Mouse (Mus musculus) CH12.LX (cell line): ENCODE results near the gene Itgb1bp1. TPM values are rescaled to one million over a fixed set of nuclear protein-coding genes. Genes with fewer than 3 reads are reported as not detected.

Experiments used
- DNase-seq: peaks from one replicate; pipeline ENCODE4 v3.0.0-alpha.2; 2013; ENCODE audit errors: extremely low read depth
- H3K27ac ChIP-seq: 2 replicates; pipeline ENCODE4 v1.5.1; 2012; ENCODE audit warnings: low read depth, mild to moderate bottlenecking, control low read depth, moderate library complexity; ENCODE audit not compliant: insufficient read depth
- H3K27me3 ChIP-seq: replicated peaks from 2 replicates; pipeline ENCODE3; 2012; ENCODE audit warnings: inconsistent platforms
- H3K36me3 ChIP-seq, 2 experiments: replicated peaks in 1 of 2; 2 replicates each; pipeline versions ENCODE3 to v1.6.1; 2012; ENCODE audit warnings: inconsistent platforms in 1 of 2, low read length in 1 of 2, mild to moderate bottlenecking in 1 of 2, mixed read lengths in 1 of 2, moderate library complexity in 1 of 2; ENCODE audit not compliant: control insufficient read depth in 1 of 2, insufficient read depth in 1 of 2
- H3K4me1 ChIP-seq, 2 experiments: 2 replicates each; pipeline ENCODE4 v1.6.1; 2012; ENCODE audit warnings: inconsistent platforms in 1 of 2, moderate library complexity in 1 of 2; ENCODE audit not compliant: insufficient read depth in 2 of 2, control insufficient read depth in 1 of 2
- H3K4me2 ChIP-seq: 2 replicates; pipeline ENCODE4 v1.6.1; 2012; ENCODE audit warnings: low read depth, mild to moderate bottlenecking, control low read depth; ENCODE audit not compliant: poor library complexity, insufficient read depth, severe bottlenecking
- H3K4me3 ChIP-seq, 3 experiments: fragments of 150-350 bp in 1 of 3; sonication (generic) in 1 of 3; replicated peaks in 1 of 3; 2 replicates each; pipeline versions ENCODE3 to v1.5.1; 2011 to 2012; ENCODE audit warnings: low read depth in 2 of 3, low read length in 2 of 3, mild to moderate bottlenecking in 2 of 3, moderate library complexity in 2 of 3, control low read depth in 1 of 3, improper control_type of control experiment in 1 of 3, inconsistent platforms in 1 of 3, mixed read lengths in 1 of 3; ENCODE audit not compliant: poor library complexity in 1 of 3
- H3K79me2 ChIP-seq: replicated peaks from 2 replicates; pipeline ENCODE4 v1.6.1; 2012; ENCODE audit warnings: mild to moderate bottlenecking, moderate library complexity; ENCODE audit not compliant: control insufficient read depth, poor library complexity, insufficient read depth, severe bottlenecking; ENCODE audit errors: extremely low read depth
- H3K9ac ChIP-seq: 2 replicates; pipeline ENCODE4 v1.6.1; 2012; ENCODE audit warnings: low read depth, mild to moderate bottlenecking, control low read depth, moderate library complexity; ENCODE audit not compliant: insufficient read depth
- H3K9me3 ChIP-seq: replicated peaks from 2 replicates; pipeline ENCODE3; 2012; ENCODE audit warnings: low read length, inconsistent platforms, mixed read lengths
- CHD2 ChIP-seq: IDR thresholded peaks from 2 replicates; pipeline ENCODE4 v1.6.1; 2011; ENCODE audit warnings: low read length, improper control_type of control experiment
- CTCF ChIP-seq, 2 experiments: IDR thresholded peaks in 1 of 2; conservative IDR thresholded peaks in 1 of 2; 2 replicates each; pipeline ENCODE4 v1.5.1; 2011 to 2012; ENCODE audit warnings: low read depth in 2 of 2, low read length in 2 of 2, improper control_type of control experiment in 1 of 2, inconsistent platforms in 1 of 2, mild to moderate bottlenecking in 1 of 2, moderate library complexity in 1 of 2
- E2F4 ChIP-seq: IDR thresholded peaks from 2 replicates; pipeline ENCODE4 v1.6.1; 2011; ENCODE audit warnings: low read depth, low read length, improper control_type of control experiment; ENCODE audit not compliant: insufficient replicate concordance
- EP300 ChIP-seq: IDR thresholded peaks from 2 replicates; pipeline ENCODE4 v1.6.1; 2011; ENCODE audit warnings: low read length, improper control_type of control experiment
- ETS1 ChIP-seq: conservative IDR thresholded peaks from 2 replicates; pipeline ENCODE4 v1.6.1; 2012; ENCODE audit warnings: low read depth, mild to moderate bottlenecking, inconsistent platforms, low read length, improper control_type of control experiment, moderate library complexity
- IRF4 ChIP-seq: IDR thresholded peaks from 2 replicates; pipeline ENCODE4 v1.6.1; 2014; ENCODE audit warnings: low read depth, mild to moderate bottlenecking, inconsistent platforms, low read length, improper control_type of control experiment
- JUN ChIP-seq: IDR thresholded peaks from 2 replicates; pipeline ENCODE4 v1.6.1; 2011; ENCODE audit warnings: low read depth, mild to moderate bottlenecking, low read length, improper control_type of control experiment, moderate library complexity; ENCODE audit not compliant: insufficient read depth
- JUND ChIP-seq: conservative IDR thresholded peaks from 2 replicates; pipeline ENCODE4 v1.6.1; 2011; ENCODE audit warnings: low read depth, low read length, improper control_type of control experiment
- KAT2A ChIP-seq: IDR thresholded peaks from 2 replicates; pipeline ENCODE4 v1.6.1; 2012; ENCODE audit warnings: low read length, improper control_type of control experiment, inconsistent platforms; ENCODE audit not compliant: insufficient replicate concordance
- MAX ChIP-seq: IDR thresholded peaks from 2 replicates; pipeline ENCODE4 v1.6.1; 2011; ENCODE audit warnings: low read length, improper control_type of control experiment
- MEF2A ChIP-seq: IDR thresholded peaks from 2 replicates; pipeline ENCODE4 v1.6.1; 2014; ENCODE audit warnings: low read depth, mild to moderate bottlenecking, inconsistent platforms, low read length, improper control_type of control experiment, borderline replicate concordance
- MXI1 ChIP-seq: IDR thresholded peaks from 2 replicates; pipeline ENCODE4 v1.6.1; 2011; ENCODE audit warnings: mild to moderate bottlenecking, low read depth, low read length, improper control_type of control experiment
- MYC ChIP-seq: IDR thresholded peaks from 2 replicates; pipeline ENCODE4 v1.6.1; 2011; ENCODE audit warnings: low read depth, mild to moderate bottlenecking, improper control_type of control experiment, low read length
- NELFE ChIP-seq: IDR thresholded peaks from 2 replicates; pipeline ENCODE4 v1.6.1; 2011; ENCODE audit warnings: low read depth, low read length, improper control_type of control experiment
- NRF1 ChIP-seq: IDR thresholded peaks from 2 replicates; pipeline ENCODE4 v1.6.1; 2014; ENCODE audit warnings: low read depth, mild to moderate bottlenecking, inconsistent platforms, low read length, improper control_type of control experiment, moderate library complexity
- PAX5 ChIP-seq: IDR thresholded peaks from 2 replicates; pipeline ENCODE4 v1.6.1; 2012; ENCODE audit warnings: low read length, inconsistent platforms, mixed read lengths
- POLR2A ChIP-seq: IDR thresholded peaks from 2 replicates; pipeline ENCODE4 v1.6.1; 2011; ENCODE audit warnings: low read depth, mild to moderate bottlenecking, improper control_type of control experiment, low read length
- POLR2AphosphoS2 ChIP-seq: IDR thresholded peaks from 2 replicates; pipeline ENCODE4 v1.6.1; 2011; ENCODE audit warnings: low read depth, low read length, improper control_type of control experiment
- RAD21 ChIP-seq: IDR thresholded peaks from 2 replicates; pipeline ENCODE4 v1.6.1; 2011; ENCODE audit warnings: low read depth, mild to moderate bottlenecking, low read length, improper control_type of control experiment, moderate library complexity
- SIN3A ChIP-seq: IDR thresholded peaks from 2 replicates; pipeline ENCODE4 v1.6.1; 2012; ENCODE audit warnings: low read length, improper control_type of control experiment, inconsistent platforms
- SMC3 ChIP-seq: IDR thresholded peaks from 2 replicates; pipeline ENCODE4 v1.6.1; 2011; ENCODE audit warnings: low read depth, low read length, improper control_type of control experiment
- TBP ChIP-seq: conservative IDR thresholded peaks from 2 replicates; pipeline ENCODE4 v1.6.1; 2011; ENCODE audit warnings: low read depth, low read length, improper control_type of control experiment
- USF2 ChIP-seq: conservative IDR thresholded peaks from 2 replicates; pipeline ENCODE4 v1.6.1; 2011; ENCODE audit warnings: low read depth, low read length, improper control_type of control experiment
- ZC3H11A ChIP-seq: IDR thresholded peaks from 2 replicates; pipeline ENCODE4 v1.6.1; 2012; ENCODE audit warnings: low read depth, mild to moderate bottlenecking, inconsistent platforms, low read length, improper control_type of control experiment
- ZKSCAN1 ChIP-seq: IDR thresholded peaks from 2 replicates; pipeline ENCODE4 v1.6.1; 2012; ENCODE audit warnings: low read depth, inconsistent platforms, low read length, improper control_type of control experiment, borderline replicate concordance
- ZMIZ1 ChIP-seq: IDR thresholded peaks from 2 replicates; pipeline ENCODE4 v1.6.1; 2012; ENCODE audit warnings: low read depth, mild to moderate bottlenecking, inconsistent platforms, low read length, improper control_type of control experiment
- ZNF384 ChIP-seq: IDR thresholded peaks from 2 replicates; pipeline ENCODE4 v1.6.1; 2012; ENCODE audit warnings: low read depth, low read length, improper control_type of control experiment, inconsistent platforms
- dilution Hi-C: fragments of 300-500 bp; cut with MboI; formaldehyde crosslinking; loops from 2 replicates; pipeline ENCODE4 v1.14.3; 2020; ENCODE audit warnings: low sequenced_read_pairs; ENCODE audit not compliant: extremely low pct_unique_long_range_greater_than_20kb, extremely low pct_ligation_motif_present
- in situ Hi-C: fragments of 300-500 bp; cut with MboI; formaldehyde crosslinking; loops from 3 replicates; pipeline ENCODE4 v1.14.3; 2019; ENCODE audit warnings: low sequenced_read_pairs, low pct_ligation_motif_present, low pct_unique_long_range_greater_than_20kb, mixed read lengths
- polyA plus RNA-seq: library from polyadenylated mRNA; unstranded; fragments of >175 nt; gene quantifications from 2 replicates; pipeline ENCODE4 v1.2.1, GENCODE M21; 2012; ENCODE audit warnings: low read depth; ENCODE audit not compliant: insufficient read length
- total RNA-seq, 2 experiments: library from RNA; depleted of rRNA; stranded (reverse); fragments of 300-350 nt in 1 of 2; fragments of >200 nt in 1 of 2; gene quantifications; 2 replicates each; pipeline ENCODE4 v1.2.3; 2012 to 2014

Gene Itgb1bp1
- total and polyA plus RNA-seq, 3 experiments: 37.7 to 77.5 (median 57.9) TPM

DNA sequence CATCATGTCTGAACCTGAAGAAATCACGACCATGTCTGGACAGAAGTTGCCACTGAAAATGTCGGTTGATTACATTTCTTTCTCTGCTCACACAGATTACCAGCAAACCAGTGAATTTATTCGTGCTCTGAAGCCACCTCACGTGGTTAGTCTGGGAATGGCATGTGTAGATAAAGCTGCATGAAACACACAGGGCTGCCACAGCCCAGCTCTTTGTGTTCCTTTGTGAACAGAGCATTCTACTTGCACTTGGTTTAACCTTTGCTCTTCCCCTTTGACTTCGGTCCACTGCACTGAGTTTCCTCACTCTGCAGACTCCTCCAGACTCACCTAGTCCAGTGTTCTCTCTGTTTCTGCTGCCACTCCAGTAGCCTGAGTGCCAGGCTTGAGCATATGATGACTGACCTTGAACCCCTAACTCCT is 16.3 kb upstream of the Itgb1bp1 start:
- no peak overlapping the region for H3K4me2 ChIP-seq
- H3K79me2 ChIP-seq: no peaks in the 10 kb centered on the region; the same call in 1 of the 2 replicates
- H3K9ac ChIP-seq: no peak overlapping the region
- no peak overlapping the region for H3K4me3 ChIP-seq
- H3K4me1 ChIP-seq: no peaks in the 10 kb centered on the region
- H3K27me3 ChIP-seq: no peaks in the 10 kb centered on the region
- H3K9me3 ChIP-seq: no peaks in the 10 kb centered on the region
- H3K36me3 ChIP-seq: peaks cover 72 to 88% of the 10 kb centered on the region in 2 experiments
- in situ Hi-C loops: no loop called here
- DNase-seq: no peak
- dilution Hi-C loops: no loop called here
- no peak for TF ChIP-seq CHD2
- no peak for TF ChIP-seq ETS1
- TF ChIP-seq KAT2A: no peak
- no peak for TF ChIP-seq NRF1
- TF ChIP-seq MYC: no peak
- TF ChIP-seq IRF4: no peak
- TF ChIP-seq MEF2A: no peak
- no peak for TF ChIP-seq ZKSCAN1
- TF ChIP-seq ZC3H11A: no peak
- no peak for TF ChIP-seq JUND
- TF ChIP-seq POLR2AphosphoS2: no peak
- no peak overlapping the region for H3K27ac ChIP-seq

DNA sequence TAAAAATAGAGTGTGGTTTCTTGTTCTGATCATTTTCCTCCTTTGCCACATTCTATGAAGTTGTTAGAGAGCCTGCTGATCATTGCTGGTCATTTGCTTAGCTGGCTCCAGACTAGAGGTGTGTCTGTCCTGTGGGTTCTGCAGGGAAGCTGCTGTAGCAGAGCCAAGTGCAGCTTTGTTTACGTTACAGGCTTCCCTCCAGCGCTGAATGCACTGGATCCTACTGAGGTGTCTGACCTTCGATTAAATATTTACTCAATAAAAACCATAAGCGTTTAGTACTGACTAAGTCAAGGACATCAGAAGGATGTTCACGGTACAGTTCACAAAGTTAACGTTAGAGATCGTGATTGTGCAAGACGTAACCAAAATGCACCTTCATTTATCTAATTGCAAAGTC is 15.8 kb upstream of the Itgb1bp1 start:
- no peaks in the 10 kb centered on the region for H3K9me3 ChIP-seq
- in situ Hi-C loops: no loop called here
- TF ChIP-seq SMC3 (no peak), TBP (no peak), MEF2A (no peak), POLR2A (no peak)
- TF ChIP-seq, all 38 proteins: peak for 0
- Histone ChIP-seq H3K27me3 (no peaks in the 10 kb centered on the region), H3K27ac (no peak overlapping the region), H3K36me3 (peaks cover 74 to 88% of the 10 kb centered on the region in 2 experiments), H3K79me2 (no peaks in the 10 kb centered on the region; the same call in 1 of the 2 replicates), H3K4me3 (no peak overlapping the region), H3K9ac (no peak overlapping the region), H3K4me2 (no peak overlapping the region), H3K4me1 (no peaks in the 10 kb centered on the region)
- no peak for DNase-seq
- dilution Hi-C loops: no loop called here

DNA sequence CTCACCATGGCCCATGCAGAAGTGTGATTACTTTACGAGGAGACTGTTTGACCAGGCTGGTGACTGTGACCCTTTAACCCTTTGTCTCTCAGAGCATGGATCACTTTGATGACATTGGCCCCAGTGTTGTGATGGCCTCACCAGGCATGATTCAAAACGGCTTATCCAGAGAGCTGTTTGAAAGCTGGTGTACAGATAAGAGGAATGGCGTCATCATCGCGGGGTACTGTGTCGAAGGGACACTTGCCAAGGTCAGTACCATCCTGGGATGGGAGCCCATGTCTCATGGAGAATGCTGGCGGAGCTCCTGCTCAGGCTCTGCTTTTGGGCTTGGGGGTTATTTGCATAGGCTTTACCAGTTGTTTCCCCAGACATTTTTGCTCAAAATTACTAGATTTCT is 15.2 kb upstream of the Itgb1bp1 start:
- Histone ChIP-seq H3K27me3 (no peaks in the 10 kb centered on the region), H3K4me3 (no peak overlapping the region), H3K79me2 (no peaks in the 10 kb centered on the region; the same call in 1 of the 2 replicates), H3K4me2 (no peak overlapping the region), H3K36me3 (peaks cover 72 to 88% of the 10 kb centered on the region in 2 experiments), H3K9me3 (no peaks in the 10 kb centered on the region), H3K4me1 (no peaks in the 10 kb centered on the region), H3K27ac (no peak overlapping the region), H3K9ac (no peak overlapping the region)
- dilution Hi-C loops (no loop called here), in situ Hi-C loops (no loop called here)
- DNase-seq: no peak
- TF ChIP-seq PAX5: no peak
- TF ChIP-seq RAD21: no peak
- no peak for TF ChIP-seq NRF1
- TF ChIP-seq KAT2A: no peak
- TF ChIP-seq ZNF384: no peak
- TF ChIP-seq E2F4: no peak
- no peak for TF ChIP-seq CTCF (conservative IDR thresholded peaks at IDR 0.05 in 1 of 2, IDR thresholded peaks at IDR 0.05 in 1 of 2; ENCODE audit: low read depth in 2 of 2, low read length in 2 of 2)
- TF ChIP-seq USF2: no peak
- no peak for TF ChIP-seq POLR2A
- no peak for TF ChIP-seq EP300
- TF ChIP-seq MAX: no peak
- TF ChIP-seq JUN: no peak
- TF ChIP-seq NELFE: no peak
- no peak for TF ChIP-seq ZC3H11A
- TF ChIP-seq SIN3A: no peak
- no peak for TF ChIP-seq ZMIZ1
- no peak for TF ChIP-seq MXI1
- TF ChIP-seq POLR2AphosphoS2: no peak
- no peak for TF ChIP-seq CHD2
